Mouse (Mus musculus) stomach, embryonic 14.5 days (tissue): ENCODE data around the gene Mrpl45. TPM values are rescaled to one million over a fixed set of nuclear protein-coding genes. Genes with fewer than 3 reads are reported as not detected.
A peak's percentile ranks its signal among the peaks of the same experiment; 100 is the strongest.

ENCODE experiments used
- ATAC-seq: fragments of 200-750 bp; cut with Nextera tagmentation; 2 replicates; pipeline ENCODE4 v1.8.0; 2017; ENCODE audit warnings: low read depth, moderate TSS enrichment; ENCODE audit not compliant: insufficient number of reproducible peaks, insufficient read depth, low FRiP score
- H3K27ac ChIP-seq: fragments of 300-500 bp; sonication (generic); 2 replicates; pipeline ENCODE4 v1.5.1; 2014; ENCODE audit warnings: mild to moderate bottlenecking, low read length, moderate library complexity, mixed read lengths
- H3K27me3 ChIP-seq: fragments of 300-500 bp; sonication (generic); 2 replicates; pipeline ENCODE4 v1.6.1; 2014; ENCODE audit warnings: low read length, control low read depth, mixed read lengths; ENCODE audit not compliant: control insufficient read depth, insufficient read depth
- H3K36me3 ChIP-seq: fragments of 300-500 bp; sonication (generic); 2 replicates; pipeline ENCODE4 v1.6.1; 2014; ENCODE audit warnings: mild to moderate bottlenecking, control low read depth, low read length, moderate library complexity, mixed read lengths; ENCODE audit not compliant: control insufficient read depth, insufficient read depth
- H3K4me1 ChIP-seq: fragments of 300-500 bp; sonication (generic); 2 replicates; pipeline ENCODE4 v1.6.1; 2014; ENCODE audit warnings: low read length, control low read depth, mixed read lengths; ENCODE audit not compliant: control insufficient read depth, insufficient read depth
- H3K4me2 ChIP-seq: fragments of 300-500 bp; sonication (generic); replicated peaks from 2 replicates; pipeline ENCODE4 v1.6.1; 2014; ENCODE audit warnings: low read depth, low read length, control low read depth
- H3K4me3 ChIP-seq: fragments of 300-500 bp; sonication (generic); 2 replicates; pipeline ENCODE4 v1.5.1; 2014; ENCODE audit warnings: low read depth, low read length, control low read depth
- H3K9ac ChIP-seq: fragments of 300-500 bp; sonication (generic); replicated peaks from 2 replicates; pipeline ENCODE4 v1.6.1; 2014; ENCODE audit warnings: low read depth, mild to moderate bottlenecking, control low read depth, low read length, moderate library complexity, mixed read lengths
- H3K9me3 ChIP-seq: fragments of 300-500 bp; sonication (generic); 2 replicates; pipeline ENCODE4 v1.6.1; 2016; ENCODE audit warnings: low read depth, low read length, control low read depth; ENCODE audit not compliant: control insufficient read depth
- WGBS: fragments of 180-500 bp; shearing (Covaris S2); extraction: QIAGEN DNeasy Blood & Tissue Kit; methylation state at CpG from one replicate; pipeline ENCODE4 v1.1.7; 2014; 5-methylcytosine and 5-hydroxymethylcytosine counted together
- polyA plus RNA-seq: library from polyadenylated mRNA; unstranded; fragments of >200 nt; fragmentation: Nextera tagmentation; extraction: Ambion mirVana; gene quantifications from 2 replicates; pipeline ENCODE4 v1.2.1, GENCODE M21; 2014

Mrpl45 gene
- polyA plus RNA-seq, 1 experiment from 2014 or later = 42.3 TPM

GRCm38 (mm10) chr11:97333044-97333443 is 17.5 kb downstream of the Mrpl45 start:
- no peaks in the 10 kb centered on the region for H3K9me3 ChIP-seq
- no peak for ATAC-seq

GRCm38 (mm10) chr11:97333896-97334295 is 18.4 kb downstream of the Mrpl45 start:
- Histone ChIP-seq H3K27ac (no peak overlapping the region), H3K36me3 (peaks cover 9% of the 10 kb centered on the region; the same call in 1 of the 2 replicates), H3K9ac (no peak overlapping the region), H3K4me1 (peaks cover 14% of the 10 kb centered on the region; the same call in 1 of the 2 replicates), H3K9me3 (no peaks in the 10 kb centered on the region), H3K4me3 (no peak overlapping the region), H3K4me2 (no peak overlapping the region), H3K27me3 (no peaks in the 10 kb centered on the region)
- ATAC-seq = no peak
- WGBS = 34% methylated on average over 1 of the region's 1 CpGs

More at GRCm38 (mm10) chr11:97333044-97333443, 17.5 kb downstream of the Mrpl45 start:
- WGBS = 45% methylated on average over 9 of the region's 9 CpGs
- no peak overlapping the region for H3K4me3 ChIP-seq
- H3K36me3 ChIP-seq = peaks cover 11% of the 10 kb centered on the region; the same call in 1 of the 2 replicates
- no peak overlapping the region for H3K9ac ChIP-seq
- peaks cover 7% of the 10 kb centered on the region; the same call in 1 of the 2 replicates for H3K4me1 ChIP-seq
- H3K27ac ChIP-seq = no peak overlapping the region
- H3K27me3 ChIP-seq = no peaks in the 10 kb centered on the region
- no peak overlapping the region for H3K4me2 ChIP-seq

- Histone ChIP-seq H3K9me3 (no peaks in the 10 kb centered on the region), H3K27me3 (no peaks in the 10 kb centered on the region), H3K4me3 (no peak overlapping the region), H3K27ac (no peak overlapping the region), H3K9ac (no peak overlapping the region), H3K4me2 (no peak overlapping the region), H3K36me3 (peaks cover 5% of the 10 kb centered on the region; the same call in 1 of the 2 replicates), H3K4me1 (peaks cover 14% of the 10 kb centered on the region; the same call in 1 of the 2 replicates)
- WGBS = 69% methylated on average over 9 of the region's 9 CpGs
- no peak for ATAC-seq
Observed at GRCm38 (mm10) chr11:97334400-97334799, 18.9 kb downstream of the Mrpl45 start.

GRCm38 (mm10) chr11:97336238-97336637 is 20.7 kb downstream of the Mrpl45 start:
- Histone ChIP-seq H3K27me3 (no peaks in the 10 kb centered on the region), H3K9ac (no peak overlapping the region), H3K4me3 (no peak overlapping the region), H3K9me3 (no peaks in the 10 kb centered on the region), H3K4me2 (no peak overlapping the region), H3K4me1 (peaks cover 14% of the 10 kb centered on the region; the same call in 1 of the 2 replicates), H3K27ac (no peak overlapping the region), H3K36me3 (no peaks in the 10 kb centered on the region)
- ATAC-seq = no peak
- 52% methylated on average over 6 of the region's 6 CpGs for WGBS

- no peaks in the 10 kb centered on the region for H3K27me3 ChIP-seq
- WGBS = 56% methylated on average over 14 of the region's 14 CpGs
- H3K9me3 ChIP-seq = no peaks in the 10 kb centered on the region
- no peak for ATAC-seq
- no peak overlapping the region for H3K9ac ChIP-seq
- peaks cover 14% of the 10 kb centered on the region; the same call in 1 of the 2 replicates for H3K4me1 ChIP-seq
- H3K27ac ChIP-seq = no peak overlapping the region
- no peaks in the 10 kb centered on the region for H3K36me3 ChIP-seq
- H3K4me2 ChIP-seq = no peak overlapping the region
- no peak overlapping the region for H3K4me3 ChIP-seq
Observed at GRCm38 (mm10) chr11:97336751-97337345, 21.3 kb downstream of the Mrpl45 start.

GRCm38 (mm10) chr11:97337363-97337762 is 21.8 kb downstream of the Mrpl45 start:
- H3K27ac ChIP-seq = no peak overlapping the region
- H3K36me3 ChIP-seq = no peaks in the 10 kb centered on the region
- no peak overlapping the region for H3K4me3 ChIP-seq
- WGBS = 83% methylated on average over 12 of the region's 12 CpGs
- no peak for ATAC-seq
- H3K9me3 ChIP-seq = no peaks in the 10 kb centered on the region
- no peak overlapping the region for H3K9ac ChIP-seq
- H3K27me3 ChIP-seq = no peaks in the 10 kb centered on the region
- H3K4me1 ChIP-seq = peaks cover 14% of the 10 kb centered on the region; the same call in 1 of the 2 replicates
- H3K4me2 ChIP-seq = no peak overlapping the region

- Histone ChIP-seq H3K9me3 (no peaks in the 10 kb centered on the region), H3K27me3 (no peaks in the 10 kb centered on the region), H3K4me1 (peaks cover 14% of the 10 kb centered on the region; the same call in 1 of the 2 replicates), H3K4me2 (peak overlapping the region; percentile 28), H3K4me3 (no peak overlapping the region), H3K9ac (no peak overlapping the region; the same call in 1 of the 2 replicates), H3K27ac (peak overlapping the region; percentile 91), H3K36me3 (no peaks in the 10 kb centered on the region)
- 32% methylated on average over 21 of the region's 21 CpGs for WGBS
- peak; percentile 72; the same call in 1 of the 2 replicates for ATAC-seq
Observed at GRCm38 (mm10) chr11:97338302-97338976, 22.9 kb downstream of the Mrpl45 start.

GRCm38 (mm10) chr11:97338977-97339315 is 23.4 kb downstream of the Mrpl45 start:
- Histone ChIP-seq H3K9me3 (no peaks in the 10 kb centered on the region), H3K36me3 (no peaks in the 10 kb centered on the region), H3K9ac (no peak overlapping the region; the same call in 1 of the 2 replicates), H3K4me2 (peak overlapping the region; percentile 28), H3K27ac (peak overlapping the region; percentile 91), H3K4me1 (peaks cover 14% of the 10 kb centered on the region; the same call in 1 of the 2 replicates), H3K27me3 (no peaks in the 10 kb centered on the region), H3K4me3 (no peak overlapping the region)
- 23% methylated on average over 17 of the region's 17 CpGs for WGBS
- ATAC-seq = no peak
